Mouse (Mus musculus): ENCODE results near the gene Pde9a.

Gene Pde9a

GRCm38 (mm10) chr17:31470766-31471418 lies 84.9 kb downstream of the Pde9a start:
- DNase-seq: no peak

GRCm38 (mm10) chr17:31474388-31474787 lies 88.4 kb downstream of the Pde9a start:
- no peak for DNase-seq

- DNase-seq: no peak
Observed at GRCm38 (mm10) chr17:31478606-31479005, 92.6 kb downstream of the Pde9a start.

- DNase-seq: no peak
Observed at GRCm38 (mm10) chr17:31479108-31479844, 93.3 kb downstream of the Pde9a start.

GRCm38 (mm10) chr17:31486616-31487198 lies 100.7 kb downstream of the Pde9a start:
- DNase-seq: no peak

GRCm38 (mm10) chr17:31487433-31488060 lies 101.5 kb downstream of the Pde9a start:
- no peak for DNase-seq

GRCm38 (mm10) chr17:31491355-31491754 lies 105.3 kb downstream of the Pde9a start:
- no peak for DNase-seq

GRCm38 (mm10) chr17:31492416-31492815 lies 106.4 kb downstream of the Pde9a start:
- DNase-seq: peak; percentile 81

- DNase-seq: no peak
Observed at GRCm38 (mm10) chr17:31494989-31495388, 109.0 kb downstream of the Pde9a start.

GRCm38 (mm10) chr17:31497726-31498125 lies 111.7 kb downstream of the Pde9a start:
- no peak for DNase-seq

GRCm38 (mm10) chr17:31499725-31500124 lies 113.7 kb downstream of the Pde9a start:
- DNase-seq: no peak

- DNase-seq: no peak
Observed at GRCm38 (mm10) chr17:31500416-31500815, 114.4 kb downstream of the Pde9a start.

GRCm38 (mm10) chr17:31500908-31501307 lies 114.9 kb downstream of the Pde9a start:
- no peak for DNase-seq

GRCm38 (mm10) chr17:31502261-31502927 lies 116.4 kb downstream of the Pde9a start:
- DNase-seq: no peak

- no peak for DNase-seq
Observed at GRCm38 (mm10) chr17:31503337-31503736, 117.3 kb downstream of the Pde9a start.

GRCm38 (mm10) chr17:31503936-31504335 lies 117.9 kb downstream of the Pde9a start:
- DNase-seq: no peak

- no peak for DNase-seq
Observed at GRCm38 (mm10) chr17:31505013-31505412, 119.0 kb downstream of the Pde9a start.

GRCm38 (mm10) chr17:31506282-31506681 lies 120.3 kb downstream of the Pde9a start:
- DNase-seq: no peak

- no peak for DNase-seq
Observed at GRCm38 (mm10) chr17:31510944-31511343, 124.9 kb downstream of the Pde9a start.

GRCm38 (mm10) chr17:31511792-31512495 lies 125.9 kb downstream of the Pde9a start:
- DNase-seq: peak; percentile 91

- no peak for DNase-seq
Observed at GRCm38 (mm10) chr17:31512593-31512992, 126.6 kb downstream of the Pde9a start.

GRCm38 (mm10) chr17:31514696-31515095 lies 128.7 kb downstream of the Pde9a start:
- DNase-seq: no peak
